Mouse (Mus musculus): ENCODE results near the gene Cdh13.

DNA sequence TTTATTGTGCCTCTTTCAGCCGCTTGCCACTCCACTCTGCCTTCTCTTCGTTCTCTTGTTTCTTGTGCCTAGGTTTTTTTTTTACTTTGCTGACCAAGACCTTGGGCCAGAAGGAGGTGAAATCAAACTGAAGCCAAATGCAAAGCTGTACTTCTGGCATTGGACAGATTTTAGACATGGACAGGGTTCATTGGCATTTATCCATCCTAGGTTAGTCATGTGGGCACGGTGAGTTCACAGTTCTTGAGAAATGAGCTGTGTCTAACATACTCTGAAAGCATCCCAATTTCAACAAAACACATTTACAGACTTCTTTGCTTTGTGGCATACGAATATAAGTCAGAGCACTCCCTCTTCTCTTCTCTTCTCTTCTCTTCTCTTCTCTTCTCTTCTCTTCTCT, 543.2 kb downstream of the Cdh13 start:
- no peak for TF ChIP-seq CTCF (IDR thresholded peaks at IDR 0.05; ENCODE audit: control insufficient read depth, insufficient read depth, insufficient replicate concordance, low read depth, low read length)
- no peak for TF ChIP-seq POLR2A (IDR thresholded peaks at IDR 0.05; ENCODE audit: control insufficient read depth, low read depth, low read length)
